8 mouse cellular contexts compared by ENCODE assay signal in the genomic region with DNA sequence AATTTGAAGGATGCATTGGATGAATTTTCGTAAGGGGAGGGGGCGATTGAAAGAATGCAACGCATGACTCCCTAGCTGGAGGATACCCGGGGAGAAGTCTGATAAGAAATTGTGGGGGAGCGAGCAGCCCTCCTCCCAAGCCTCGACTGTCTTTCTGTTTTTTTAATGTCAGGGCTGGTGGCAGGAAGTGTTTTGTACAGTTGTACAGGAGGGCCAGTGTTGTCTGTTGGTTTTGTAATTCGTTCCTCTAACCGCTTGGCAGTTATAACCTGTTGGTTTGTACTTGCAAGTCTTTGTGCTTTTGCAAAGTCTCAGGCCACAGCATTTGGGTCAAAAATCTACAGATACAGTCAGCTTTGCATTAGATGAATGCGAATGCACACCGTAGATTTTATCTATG. TPM values are rescaled to one million over a fixed set of nuclear protein-coding genes. Genes with fewer than 3 reads are reported as not detected.
DNase-seq lines count a peak whose midpoint lies in the region; ATAC-seq and TF ChIP-seq lines count a peak whose summit lies in the region.

No protein-coding gene starts in this region.

- H3K27ac ChIP-seq in kidney, embryonic 16.5 days (ENCODE audit: low read length), result no peak overlapping the region
- H3K27ac ChIP-seq in cortical plate, adult 2 months (ENCODE audit: insufficient read depth, low read length), result peak overlapping the region; percentile 50; the same call in 1 of the 2 replicates
- H3K27ac ChIP-seq in intestine, embryonic 15.5 days, result peak overlapping the region; percentile 90; the same call in 1 of the 2 replicates
- H3K27ac ChIP-seq in neural tube, embryonic 12.5 days, result no peak overlapping the region

- no peaks in the 10 kb centered on the region for H3K9me3 ChIP-seq in kidney, embryonic 16.5 days (ENCODE audit: low read length)
- no peaks in the 10 kb centered on the region for H3K9me3 ChIP-seq in intestine, embryonic 15.5 days
- no peaks in the 10 kb centered on the region for H3K9me3 ChIP-seq in neural tube, embryonic 12.5 days

- no peak for ATAC-seq in kidney, embryonic 16.5 days (ENCODE audit: low FRiP score, low TSS enrichment)
- ATAC-seq in intestine, embryonic 15.5 days, result no peak
- no peak for ATAC-seq in neural tube, embryonic 12.5 days (ENCODE audit: low FRiP score, low read depth)

- DNase-seq in kidney, adult 18-20 months, result no peak
- DNase-seq in retina, embryonic 14.5 days (ENCODE audit: low spot score), result no peak
- DNase-seq in right cerebral cortex, adult 2 months (ENCODE audit: low spot score in 2 of 2), result no peak
- DNase-seq in layer of hippocampus, postnatal 10 days (ENCODE audit: low spot score in 2 of 2), result no peak

- H3K4me3 ChIP-seq in kidney, embryonic 16.5 days (ENCODE audit: low read length), result peak overlapping the region; percentile 87
- peak overlapping the region; percentile 63 for H3K4me3 ChIP-seq in cortical plate, adult 2 months (ENCODE audit: insufficient read depth, low read length)
- peak overlapping the region; percentile 98 for H3K4me3 ChIP-seq in intestine, embryonic 15.5 days (replicated peaks)
- peak overlapping the region; percentile 93 for H3K4me3 ChIP-seq in neural tube, embryonic 12.5 days

- no peaks in the 10 kb centered on the region for H3K27me3 ChIP-seq in kidney, embryonic 16.5 days (ENCODE audit: insufficient read depth, low read length)
- H3K27me3 ChIP-seq in intestine, embryonic 15.5 days (replicated peaks), result no peaks in the 10 kb centered on the region
- no peaks in the 10 kb centered on the region for H3K27me3 ChIP-seq in neural tube, embryonic 12.5 days (replicated peaks)

- H3K36me3 ChIP-seq in kidney, embryonic 16.5 days (ENCODE audit: insufficient read depth, low read length), result no peaks in the 10 kb centered on the region
- 0 out of 2 replicates have a peak, but pooled peaks cover 2% of the 10 kb centered on the region for H3K36me3 ChIP-seq in intestine, embryonic 15.5 days
- H3K36me3 ChIP-seq in neural tube, embryonic 12.5 days, result no peaks in the 10 kb centered on the region

- peak overlapping the region; percentile 84 for H3K9ac ChIP-seq in kidney, embryonic 16.5 days (replicated peaks; ENCODE audit: low read length)
- peak overlapping the region; percentile 78 for H3K9ac ChIP-seq in intestine, embryonic 15.5 days
- peak overlapping the region; percentile 90 for H3K9ac ChIP-seq in neural tube, embryonic 12.5 days

- TF ChIP-seq CTCF in cortical plate, adult 2 months (IDR thresholded peaks at IDR 0.05; ENCODE audit: extremely low read depth, insufficient read depth, low read length), result no peak

- peaks cover 22% of the 10 kb centered on the region for H3K4me1 ChIP-seq in kidney, embryonic 16.5 days (ENCODE audit: insufficient read depth, low read length)
- peaks cover 4% of the 10 kb centered on the region; the same call in 1 of the 2 replicates for H3K4me1 ChIP-seq in cortical plate, adult 2 months (ENCODE audit: control insufficient read depth, insufficient read depth, low read length)
- H3K4me1 ChIP-seq in intestine, embryonic 15.5 days (replicated peaks), result peaks cover 22% of the 10 kb centered on the region
- H3K4me1 ChIP-seq in neural tube, embryonic 12.5 days, result peaks cover 17% of the 10 kb centered on the region

- H3K4me2 ChIP-seq in kidney, embryonic 16.5 days (replicated peaks; ENCODE audit: low read depth, low read length), result peak overlapping the region; percentile 73
- H3K4me2 ChIP-seq in intestine, embryonic 15.5 days (replicated peaks), result peak overlapping the region; percentile 86
- H3K4me2 ChIP-seq in neural tube, embryonic 12.5 days (replicated peaks), result peak overlapping the region; percentile 88

- no peak for TF ChIP-seq POLR2A in cortical plate, adult 2 months (IDR thresholded peaks at IDR 0.05; ENCODE audit: extremely low read depth, insufficient read depth, low read length)

- WGBS in kidney, embryonic 16.5 days, result 9% methylated on average over 10 of the region's 10 CpGs
- WGBS in intestine, embryonic 15.5 days, result 12% methylated on average over 10 of the region's 10 CpGs
- WGBS in neural tube, embryonic 12.5 days, result 26% methylated on average over 10 of the region's 10 CpGs

RNA-seq across cellular contexts. Expression of gene Elovl5, which starts 1.0 kb away (rescaled TPM):
- 90.1 and 95.9 TPM in 2 replicates for polyA plus RNA-seq in kidney, embryonic 16.5 days (2015; fragmentation: Nextera tagmentation; extraction: Ambion mirVana)
- 77.8 and 88.7 TPM in 2 replicates for polyA plus RNA-seq in cortical plate, adult 2 months (2012; rRNA removed)
- polyA plus RNA-seq in intestine, embryonic 15.5 days (2015; fragmentation: Nextera tagmentation; extraction: Ambion mirVana), result 70.9 and 76.9 TPM in 2 replicates
- polyA plus RNA-seq in neural tube, embryonic 12.5 days (2016; fragmentation: Nextera tagmentation; extraction: Ambion mirVana), result 66.4 and 67.9 TPM in 2 replicates
- 10 to 100 TPM; 85.5 to 89.5 TPM for total RNA-seq in layer of hippocampus, postnatal 10 days (2021)

Comparison
In these comparisons a context has a peak if more than half of its experiments do, and no peak if none do; other contexts are left out.
1. H3K27ac ChIP-seq: peak in cortical plate, adult 2 months (single experiment) and intestine, embryonic 15.5 days (single experiment); none in kidney, embryonic 16.5 days (single experiment) and neural tube, embryonic 12.5 days (single experiment).
2. Peak in every context shown above with its lines, with median percentiles within 50 percentile points of each other: H3K4me2 ChIP-seq, H3K4me3 ChIP-seq and H3K9ac ChIP-seq.